Mouse (Mus musculus) lung, embryonic 14.5 days (tissue): Measurements from ENCODE around the gene Tifab. TPM values are rescaled to one million over a fixed set of nuclear protein-coding genes. Genes with fewer than 3 reads are reported as not detected.

ENCODE experiments used
- ATAC-seq: fragments of 200-750 bp; cut with Nextera tagmentation; 2 replicates; pipeline ENCODE4 v1.8.0; 2017; ENCODE audit warnings: mild to moderate bottlenecking, moderate TSS enrichment, moderate library complexity; ENCODE audit not compliant: insufficient read depth
- DNase-seq: peaks from one replicate; pipeline ENCODE4 v3.0.0-alpha.2; 2015
- H3K27ac ChIP-seq: fragments of 300-500 bp; sonication (generic); 2 replicates; pipeline ENCODE4 v1.5.1; 2014; ENCODE audit warnings: low read depth, mild to moderate bottlenecking, moderate library complexity
- H3K27me3 ChIP-seq: fragments of 300-500 bp; sonication (generic); 2 replicates; pipeline ENCODE4 v1.6.1; 2014; ENCODE audit warnings: low read length, control low read depth; ENCODE audit not compliant: insufficient read depth
- H3K36me3 ChIP-seq: fragments of 300-500 bp; sonication (generic); 2 replicates; pipeline ENCODE4 v1.6.1; 2014; ENCODE audit warnings: control low read depth; ENCODE audit not compliant: insufficient read depth
- H3K4me1 ChIP-seq: fragments of 300-500 bp; sonication (generic); 2 replicates; pipeline ENCODE4 v1.6.1; 2014; ENCODE audit warnings: antibody characterized with exemption, control low read depth; ENCODE audit not compliant: insufficient read depth
- H3K4me2 ChIP-seq: fragments of 300-500 bp; sonication (generic); 2 replicates; pipeline ENCODE4 v1.6.1; 2014; ENCODE audit warnings: mild to moderate bottlenecking
- H3K4me3 ChIP-seq: fragments of 300-500 bp; sonication (generic); 2 replicates; pipeline ENCODE4 v1.5.1; 2014; ENCODE audit warnings: low read depth, low read length
- H3K9ac ChIP-seq: fragments of 300-500 bp; sonication (generic); 2 replicates; pipeline ENCODE4 v1.6.1; 2014
- H3K9me3 ChIP-seq: fragments of 300-500 bp; sonication (generic); 2 replicates; pipeline ENCODE4 v1.6.1; 2016; ENCODE audit warnings: low read depth, low read length, control low read depth
- CTCF ChIP-seq: IDR thresholded peaks from 2 replicates; pipeline ENCODE4 v1.5.1; 2016; ENCODE audit warnings: antibody characterized with exemption, low read depth
- WGBS: fragments of 180-500 bp; shearing (Covaris S2); extraction: QIAGEN DNeasy Blood & Tissue Kit; methylation state at CpG from one replicate; pipeline ENCODE4 v1.1.7; 2014; 5-methylcytosine and 5-hydroxymethylcytosine counted together
- polyA plus RNA-seq: library from polyadenylated mRNA; unstranded; fragments of >200 nt; fragmentation: Nextera tagmentation; extraction: Ambion mirVana; gene quantifications from 2 replicates; pipeline ENCODE4 v1.2.1, GENCODE M21; 2014

The Tifab gene
- polyA plus RNA-seq, 1 experiment from 2014 or later: 1.0 TPM

DNA sequence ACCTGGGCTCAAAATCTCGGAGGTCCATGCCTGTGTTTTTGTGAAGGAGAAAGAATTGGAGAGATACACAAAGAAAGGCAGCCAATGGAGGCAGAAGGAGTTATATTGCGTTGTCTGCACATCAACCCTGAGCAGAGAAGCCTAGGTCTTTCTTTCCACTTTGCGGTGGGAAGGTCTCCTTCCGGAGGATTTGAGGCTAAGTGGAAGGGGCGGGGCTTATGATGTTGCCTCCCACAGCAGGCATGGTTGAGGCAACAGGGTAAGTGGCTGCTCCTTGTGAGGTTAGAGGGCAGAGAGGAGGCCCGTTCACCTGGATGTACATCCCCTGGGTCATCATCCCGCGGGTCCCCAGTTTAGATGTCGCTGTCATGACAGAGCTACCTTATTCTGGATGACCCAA is 40.6 kb upstream of the Tifab start:
- no peak for ATAC-seq
- Histone ChIP-seq H3K9me3 (no peaks in the 10 kb centered on the region), H3K27me3 (peaks cover 37% of the 10 kb centered on the region), H3K4me2 (no peak overlapping the region), H3K36me3 (no peaks in the 10 kb centered on the region), H3K4me3 (no peak overlapping the region), H3K4me1 (peaks cover 11% of the 10 kb centered on the region), H3K27ac (no peak overlapping the region), H3K9ac (no peak overlapping the region)
- no peak for TF ChIP-seq CTCF
- DNase-seq: no peak
- WGBS: 55% methylated on average over 9 of the region's 9 CpGs

DNA sequence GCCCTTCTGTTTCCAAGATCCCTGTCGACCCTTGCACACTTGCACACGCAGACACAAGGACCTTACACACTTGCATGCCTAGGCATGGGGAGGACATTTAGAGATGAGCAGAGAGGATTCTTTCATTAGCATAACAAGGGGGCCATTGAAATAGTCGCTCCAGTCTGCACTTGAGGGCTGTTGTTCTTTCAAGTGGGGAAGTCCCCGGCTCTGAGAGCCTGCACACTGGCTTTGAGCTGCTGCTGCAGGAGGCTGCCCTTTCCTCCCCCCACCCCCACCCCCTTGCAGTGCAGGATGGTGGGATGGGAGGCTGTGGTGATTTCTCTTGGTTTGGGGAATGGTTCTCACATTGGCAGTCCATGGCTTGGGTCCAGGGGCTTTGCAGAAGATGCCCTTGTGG is 37.4 kb upstream of the Tifab start:
- H3K4me3 ChIP-seq: no peak overlapping the region
- no peak overlapping the region for H3K4me2 ChIP-seq
- no peaks in the 10 kb centered on the region for H3K9me3 ChIP-seq
- peaks cover 5% of the 10 kb centered on the region for H3K27me3 ChIP-seq
- DNase-seq: no peak
- no peak overlapping the region for H3K9ac ChIP-seq
- H3K4me1 ChIP-seq: no peaks in the 10 kb centered on the region
- no peak for ATAC-seq
- no peak for TF ChIP-seq CTCF
- no peaks in the 10 kb centered on the region for H3K36me3 ChIP-seq
- 23% methylated on average over 4 of the region's 4 CpGs for WGBS
- no peak overlapping the region for H3K27ac ChIP-seq

DNA sequence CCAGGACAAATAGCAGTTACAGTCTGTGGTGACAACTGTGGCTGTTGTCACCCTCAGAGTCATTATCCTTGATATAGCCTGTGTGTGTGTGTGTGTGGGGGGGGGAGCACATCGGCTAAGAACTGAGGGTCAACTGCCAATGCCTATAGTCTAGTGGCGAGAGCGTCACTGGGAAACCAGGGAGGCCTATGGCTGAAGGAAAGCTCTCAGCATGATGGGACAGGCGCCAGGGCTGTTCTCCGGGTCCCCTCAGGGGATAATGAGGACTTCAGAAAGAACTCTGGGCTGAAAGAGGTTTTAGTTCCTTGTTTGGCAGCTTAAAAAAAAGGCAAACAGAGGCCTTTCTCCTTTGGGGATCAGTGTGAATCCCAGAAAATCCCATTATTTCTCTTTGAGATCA is 35.9 kb upstream of the Tifab start:
- H3K27me3 ChIP-seq: no peaks in the 10 kb centered on the region

DNA sequence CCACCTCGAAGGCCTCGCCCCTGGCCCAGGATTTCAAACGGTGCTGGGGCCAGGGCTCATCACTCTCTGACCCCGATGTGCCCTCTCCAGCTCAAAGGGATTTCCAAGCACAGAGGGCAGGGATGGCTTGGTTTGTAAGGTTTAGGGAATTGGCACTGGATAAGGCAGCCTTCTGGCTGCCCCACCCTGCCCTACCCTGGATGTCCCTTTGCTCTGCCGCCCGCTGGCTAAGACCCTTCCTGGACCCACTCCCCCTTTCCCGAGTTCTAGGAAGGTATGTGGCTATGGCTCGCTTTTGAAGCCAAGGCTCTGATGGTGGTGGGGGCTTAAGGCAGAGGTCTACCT is 30.4 kb upstream of the Tifab start:
- WGBS: 25% methylated on average over 7 of the region's 8 CpGs
- Histone ChIP-seq H3K27me3 (peaks cover 3% of the 10 kb centered on the region; the same call in 1 of the 2 replicates), H3K4me1 (0 out of 2 replicates have a peak, but pooled peaks cover 5% of the 10 kb centered on the region), H3K9me3 (no peaks in the 10 kb centered on the region), H3K4me2 (peak overlapping the region; percentile 58), H3K4me3 (peak overlapping the region; percentile 19; the same call in 1 of the 2 replicates), H3K9ac (peak overlapping the region; percentile 44), H3K27ac (no peak overlapping the region), H3K36me3 (no peaks in the 10 kb centered on the region)
- no peak for TF ChIP-seq CTCF
- ATAC-seq (peak; percentile 42), DNase-seq (no peak)

More for the DNA sequence above, 35.9 kb upstream of the Tifab start:
- Histone ChIP-seq H3K4me1 (no peaks in the 10 kb centered on the region), H3K4me3 (no peak overlapping the region), H3K4me2 (no peak overlapping the region), H3K36me3 (no peaks in the 10 kb centered on the region), H3K9ac (no peak overlapping the region), H3K9me3 (no peaks in the 10 kb centered on the region), H3K27ac (no peak overlapping the region)
- WGBS: 57% methylated on average over 5 of the region's 5 CpGs
- no peak for TF ChIP-seq CTCF
- no peak for ATAC-seq
- DNase-seq: no peak

DNA sequence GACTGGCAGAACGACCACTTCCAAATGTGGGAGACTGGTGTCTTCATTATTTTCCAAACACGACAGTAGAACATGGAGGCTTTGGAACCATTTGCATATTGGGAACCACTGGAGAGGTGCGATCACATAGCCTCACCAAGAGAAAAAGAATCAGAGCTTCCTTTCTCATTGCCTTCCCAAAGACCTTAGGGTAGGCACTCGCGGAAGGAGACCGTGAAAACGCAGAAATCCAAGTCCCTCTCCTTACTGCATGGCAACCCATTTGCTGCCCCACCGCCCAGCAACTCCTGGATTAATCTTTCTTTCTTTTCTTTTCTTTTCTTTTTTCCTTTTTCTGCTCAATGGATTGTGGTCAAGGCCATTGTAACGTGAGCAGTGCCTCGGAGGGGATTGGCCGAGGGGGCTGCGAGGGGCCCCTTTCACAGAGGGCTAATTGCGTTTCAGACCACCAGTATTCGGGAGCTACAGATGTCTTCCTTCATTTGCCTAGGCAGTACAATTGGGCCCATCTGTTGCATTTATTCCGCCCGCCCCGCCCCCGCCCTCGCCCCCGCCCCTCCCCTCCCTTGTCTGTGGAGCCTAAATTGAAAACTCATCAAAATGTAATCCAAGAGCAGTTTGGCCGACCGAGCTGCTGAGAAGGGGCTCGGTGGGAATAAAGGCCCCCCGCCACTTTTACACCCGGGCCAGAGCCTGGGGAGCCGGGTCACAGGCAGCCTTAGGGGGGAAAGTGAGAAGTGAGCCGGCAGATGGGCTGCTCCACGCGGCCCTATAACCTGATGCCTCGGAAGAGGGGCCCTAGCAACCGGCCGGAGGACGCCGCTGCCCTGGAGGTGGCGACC is 29.8 kb upstream of the Tifab start:
- peak; percentile 64 for DNase-seq
- H3K4me2 ChIP-seq: peak overlapping the region; percentile 58
- TF ChIP-seq CTCF: no peak
- H3K27me3 ChIP-seq: peaks cover 3% of the 10 kb centered on the region; the same call in 1 of the 2 replicates
- H3K9ac ChIP-seq: peak overlapping the region; percentile 44
- 0 out of 2 replicates have a peak, but pooled peaks cover 5% of the 10 kb centered on the region for H3K4me1 ChIP-seq
- no peaks in the 10 kb centered on the region for H3K9me3 ChIP-seq
- no peaks in the 10 kb centered on the region for H3K36me3 ChIP-seq
- peak overlapping the region; percentile 19; the same call in 1 of the 2 replicates for H3K4me3 ChIP-seq
- ATAC-seq: peak; percentile 85
- H3K27ac ChIP-seq: peak overlapping the region; percentile 18; the same call in 1 of the 2 replicates
- WGBS: 6% methylated on average over 35 of the region's 35 CpGs

DNA sequence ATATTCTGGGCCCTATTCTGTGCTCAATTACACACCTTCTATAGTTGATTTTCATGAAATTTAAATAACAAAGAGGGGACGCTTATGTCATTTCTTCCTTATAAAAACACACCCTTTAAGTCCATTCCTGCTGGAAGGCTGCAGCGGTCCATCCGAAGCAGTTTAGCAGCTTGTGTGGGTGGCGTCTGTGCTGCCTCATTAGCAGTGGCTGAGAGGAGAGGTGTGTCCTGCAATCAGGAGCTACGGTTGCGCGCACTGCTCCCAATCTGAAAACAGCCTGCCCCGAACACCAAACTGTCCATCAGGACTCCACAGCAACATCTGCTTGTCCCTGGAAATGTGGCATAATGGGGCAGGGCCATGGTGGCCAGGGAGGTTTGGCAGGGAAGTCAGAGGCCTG is 20.8 kb upstream of the Tifab start:
- Histone ChIP-seq H3K9me3 (no peaks in the 10 kb centered on the region), H3K27me3 (0 out of 2 replicates have a peak, but pooled peaks cover 3% of the 10 kb centered on the region), H3K4me3 (no peak overlapping the region), H3K27ac (no peak overlapping the region), H3K9ac (no peak overlapping the region), H3K36me3 (no peaks in the 10 kb centered on the region), H3K4me2 (no peak overlapping the region), H3K4me1 (no peaks in the 10 kb centered on the region)
- ATAC-seq (no peak), DNase-seq (no peak)
- TF ChIP-seq CTCF: no peak
- 73% methylated on average over 8 of the region's 8 CpGs for WGBS

DNA sequence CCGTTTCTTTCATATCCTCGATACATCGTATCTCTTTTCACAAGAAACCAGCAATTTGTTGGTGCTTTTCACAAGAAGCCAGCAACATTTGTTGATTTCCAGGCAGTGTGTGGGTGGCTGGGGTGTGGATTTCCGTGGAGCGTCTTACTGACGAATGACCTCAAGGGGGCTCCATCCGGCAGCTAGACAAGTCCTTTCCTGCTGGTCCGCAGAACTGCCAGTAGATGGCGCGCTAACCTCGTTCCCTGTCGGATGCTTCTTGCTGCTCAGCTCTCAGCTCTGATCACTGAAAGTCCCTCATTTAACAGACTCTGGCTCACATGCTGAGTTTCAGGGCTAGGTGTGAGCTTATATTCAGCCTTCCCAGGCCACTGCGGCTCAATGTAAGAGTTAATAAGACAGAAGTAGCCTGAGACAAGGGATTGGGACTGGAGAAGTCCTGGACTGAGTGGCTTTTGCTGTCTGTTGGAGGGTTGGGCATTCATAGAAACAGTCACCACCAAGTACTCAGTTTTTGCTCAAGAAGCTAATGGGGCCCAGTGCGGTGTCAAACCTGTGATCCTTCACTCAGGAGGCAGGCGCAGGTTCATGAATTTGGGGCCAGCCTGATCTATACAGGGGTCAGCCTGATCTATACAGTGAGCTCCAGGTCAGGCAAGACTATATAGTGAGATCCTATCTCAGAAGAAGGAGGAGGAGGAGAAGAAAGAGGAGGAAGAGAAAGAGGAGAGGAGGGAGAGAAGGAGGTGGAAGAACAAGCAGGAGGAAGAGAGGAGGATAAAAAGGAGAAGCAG is 19.0 kb upstream of the Tifab start:
- Histone ChIP-seq H3K27me3 (0 out of 2 replicates have a peak, but pooled peaks cover 3% of the 10 kb centered on the region), H3K36me3 (no peaks in the 10 kb centered on the region), H3K9ac (no peak overlapping the region), H3K27ac (no peak overlapping the region), H3K4me3 (no peak overlapping the region), H3K9me3 (no peaks in the 10 kb centered on the region), H3K4me1 (no peaks in the 10 kb centered on the region), H3K4me2 (peak overlapping the region; percentile 22; the same call in 1 of the 2 replicates)
- DNase-seq (peak; percentile 99), ATAC-seq (peak; percentile 89)
- WGBS: 9% methylated on average over 15 of the region's 15 CpGs
- TF ChIP-seq CTCF: peak; percentile 100
